Mouse (Mus musculus): Measurements from ENCODE around the gene Arhgap9. TPM values are rescaled to one million over a fixed set of nuclear protein-coding genes. Genes with fewer than 3 reads are reported as not detected.

Arhgap9 gene
- total and polyA plus RNA-seq, 2 experiments = 1.5 to 2.1 TPM

- Histone ChIP-seq H3K4me1 (ENCODE audit: control insufficient read depth, insufficient read depth, low read length) (peaks cover 16% of the 10 kb centered on the region), H3K9ac (ENCODE audit: low read depth, low read length) (no peak overlapping the region), H3K27ac (replicated peaks; ENCODE audit: insufficient read depth, low read depth, low read length) (0 out of 2 replicates have a peak overlapping the region, but pooled peaks have one; percentile 22), H3K79me2 (ENCODE audit: control insufficient read depth, insufficient read depth, low read length) (peaks cover 10% of the 10 kb centered on the region; the same call in 1 of the 2 replicates), H3K27me3 (ENCODE audit: control insufficient read depth, insufficient read depth, low read length) (no peaks in the 10 kb centered on the region), H3K4me3 (ENCODE audit: insufficient read depth, low read depth, low read length) (no peak overlapping the region), H3K36me3 (ENCODE audit: control insufficient read depth, insufficient read depth, low read length) (peaks cover 8% of the 10 kb centered on the region)
- TF ChIP-seq CTCF (IDR thresholded peaks at IDR 0.05; ENCODE audit: low read depth, low read length) (no peak), POLR2A (IDR thresholded peaks at IDR 0.05; ENCODE audit: extremely low read depth, insufficient read depth, low read length) (no peak)
- no peak for DNase-seq (ENCODE audit: extremely low read depth, low read depth, low spot score)
- WGBS = 83% methylated on average over 5 of the region's 5 CpGs
These were observed 45.4 kb downstream of the Arhgap9 start for GRCm38 (mm10) chr10:127367116-127367515.

GRCm38 (mm10) chr10:127368273-127368672, 46.5 kb downstream of the Arhgap9 start:
- no peaks in the 10 kb centered on the region for H3K27me3 ChIP-seq (ENCODE audit: control insufficient read depth, insufficient read depth, low read length)
- peak overlapping the region; percentile 77 for H3K9ac ChIP-seq (ENCODE audit: low read depth, low read length)
- H3K27ac ChIP-seq (replicated peaks; ENCODE audit: insufficient read depth, low read depth, low read length) = peak overlapping the region; percentile 99
- peak overlapping the region; percentile 40 for H3K4me3 ChIP-seq (ENCODE audit: insufficient read depth, low read depth, low read length)
- H3K36me3 ChIP-seq (ENCODE audit: control insufficient read depth, insufficient read depth, low read length) = peaks cover 3% of the 10 kb centered on the region; the same call in 1 of the 2 replicates
- 17% methylated on average over 2 of the region's 2 CpGs for WGBS
- TF ChIP-seq CTCF (IDR thresholded peaks at IDR 0.05; ENCODE audit: low read depth, low read length) = no peak
- TF ChIP-seq POLR2A (IDR thresholded peaks at IDR 0.05; ENCODE audit: extremely low read depth, insufficient read depth, low read length) = no peak
- DNase-seq (ENCODE audit: extremely low read depth, low read depth, low spot score) = peak; percentile 67
- H3K79me2 ChIP-seq (ENCODE audit: control insufficient read depth, insufficient read depth, low read length) = peaks cover 10% of the 10 kb centered on the region; the same call in 1 of the 2 replicates
- H3K4me1 ChIP-seq (ENCODE audit: control insufficient read depth, insufficient read depth, low read length) = peaks cover 16% of the 10 kb centered on the region

GRCm38 (mm10) chr10:127369834-127370820, 48.4 kb downstream of the Arhgap9 start, which contains the start of gene Inhbc:
Gene Inhbc (minus strand): TSS chr10:127370431.
- H3K27me3 ChIP-seq (ENCODE audit: control insufficient read depth, insufficient read depth, low read length) = no peaks in the 10 kb centered on the region
- peaks cover 16% of the 10 kb centered on the region for H3K4me1 ChIP-seq (ENCODE audit: control insufficient read depth, insufficient read depth, low read length)
- peaks cover 3% of the 10 kb centered on the region; the same call in 1 of the 2 replicates for H3K36me3 ChIP-seq (ENCODE audit: control insufficient read depth, insufficient read depth, low read length)
- peak; percentile 97 for DNase-seq (ENCODE audit: extremely low read depth, low read depth, low spot score)
- peak within 1 kb of the TSS; percentile 99 for H3K27ac ChIP-seq (replicated peaks; ENCODE audit: insufficient read depth, low read depth, low read length)
- WGBS = 23% methylated on average over 22 of the region's 22 CpGs
- H3K4me3 ChIP-seq (ENCODE audit: insufficient read depth, low read depth, low read length) = peak within 1 kb of the TSS; percentile 58
- peak within 1 kb of the TSS; percentile 77 for H3K9ac ChIP-seq (ENCODE audit: low read depth, low read length)
- peaks cover 10% of the 10 kb centered on the region; the same call in 1 of the 2 replicates for H3K79me2 ChIP-seq (ENCODE audit: control insufficient read depth, insufficient read depth, low read length)
- 0 out of 2 replicates have a peak, but pooled peaks have one; percentile 12 for TF ChIP-seq CTCF (IDR thresholded peaks at IDR 0.05; ENCODE audit: low read depth, low read length)
- peak; percentile 33; the same call in 1 of the 2 replicates for TF ChIP-seq POLR2A (IDR thresholded peaks at IDR 0.05; ENCODE audit: extremely low read depth, insufficient read depth, low read length)

- no peak for DNase-seq (ENCODE audit: extremely low read depth, low read depth, low spot score)
- no peak for TF ChIP-seq CTCF (IDR thresholded peaks at IDR 0.05; ENCODE audit: low read depth, low read length)
- TF ChIP-seq POLR2A (IDR thresholded peaks at IDR 0.05; ENCODE audit: extremely low read depth, insufficient read depth, low read length) = no peak
- Histone ChIP-seq H3K79me2 (ENCODE audit: control insufficient read depth, insufficient read depth, low read length) (peaks cover 6% of the 10 kb centered on the region; the same call in 1 of the 2 replicates), H3K4me3 (ENCODE audit: insufficient read depth, low read depth, low read length) (peak overlapping the region; percentile 28), H3K9ac (ENCODE audit: low read depth, low read length) (peak overlapping the region; percentile 60), H3K4me1 (ENCODE audit: control insufficient read depth, insufficient read depth, low read length) (peaks cover 16% of the 10 kb centered on the region), H3K36me3 (ENCODE audit: control insufficient read depth, insufficient read depth, low read length) (no peaks in the 10 kb centered on the region), H3K27ac (replicated peaks; ENCODE audit: insufficient read depth, low read depth, low read length) (peak overlapping the region; percentile 99), H3K27me3 (ENCODE audit: control insufficient read depth, insufficient read depth, low read length) (no peaks in the 10 kb centered on the region)
- WGBS = 37% methylated on average over 2 of the region's 2 CpGs
These were observed 49.3 kb downstream of the Arhgap9 start for GRCm38 (mm10) chr10:127371023-127371422.

- peaks cover 4% of the 10 kb centered on the region; the same call in 1 of the 2 replicates for H3K79me2 ChIP-seq (ENCODE audit: control insufficient read depth, insufficient read depth, low read length)
- TF ChIP-seq CTCF (IDR thresholded peaks at IDR 0.05; ENCODE audit: low read depth, low read length) (no peak), POLR2A (IDR thresholded peaks at IDR 0.05; ENCODE audit: extremely low read depth, insufficient read depth, low read length) (no peak)
- H3K27ac ChIP-seq (replicated peaks; ENCODE audit: insufficient read depth, low read depth, low read length) = no peak overlapping the region
- WGBS = 28% methylated on average over 3 of the region's 3 CpGs
- peaks cover 6% of the 10 kb centered on the region for H3K4me1 ChIP-seq (ENCODE audit: control insufficient read depth, insufficient read depth, low read length)
- H3K36me3 ChIP-seq (ENCODE audit: control insufficient read depth, insufficient read depth, low read length) = no peaks in the 10 kb centered on the region
- no peak overlapping the region for H3K4me3 ChIP-seq (ENCODE audit: insufficient read depth, low read depth, low read length)
- no peaks in the 10 kb centered on the region for H3K27me3 ChIP-seq (ENCODE audit: control insufficient read depth, insufficient read depth, low read length)
- DNase-seq (ENCODE audit: extremely low read depth, low read depth, low spot score) = no peak
- H3K9ac ChIP-seq (ENCODE audit: low read depth, low read length) = no peak overlapping the region
These were observed 55.9 kb downstream of the Arhgap9 start for GRCm38 (mm10) chr10:127377700-127378099.

Other genes with a start within 250 kb of the Arhgap9 start
- gene Agap2, start 246.7 kb upstream of the Arhgap9 start, total RNA-seq (2014; rRNA removed) = 0.28 and 0.81 TPM in 2 replicates
- 0.44 and 0.55 TPM in 2 replicates for gene Agap2, start 246.7 kb upstream of the Arhgap9 start, polyA plus RNA-seq (2012; rRNA removed)
- 130 TPM in 2 replicates for gene Os9, start 200.8 kb upstream of the Arhgap9 start, total RNA-seq (2014; rRNA removed)
- gene Os9, start 200.8 kb upstream of the Arhgap9 start, polyA plus RNA-seq (2012; rRNA removed) = 128 and 130 TPM in 2 replicates
- 21.9 and 36.3 TPM in 2 replicates for gene B4galnt1, start 156.7 kb upstream of the Arhgap9 start, total RNA-seq (2014; rRNA removed)
- gene B4galnt1, start 156.7 kb upstream of the Arhgap9 start, polyA plus RNA-seq (2012; rRNA removed) = 85.0 and 89.8 TPM in 2 replicates
- 1.3 and 3.1 TPM in 2 replicates for gene Slc26a10, start 141.3 kb upstream of the Arhgap9 start, total RNA-seq (2014; rRNA removed)
- gene Slc26a10, start 141.3 kb upstream of the Arhgap9 start, polyA plus RNA-seq (2012; rRNA removed) = 4.1 and 5.8 TPM in 2 replicates
- 0.83 and 0.87 TPM in 2 replicates for gene Arhgef25, start 131.9 kb upstream of the Arhgap9 start, total RNA-seq (2014; rRNA removed)
- gene Arhgef25, start 131.9 kb upstream of the Arhgap9 start, polyA plus RNA-seq (2012; rRNA removed) = 0.91 and 1.4 TPM in 2 replicates
- 1.5 and 1.8 TPM in 2 replicates for gene Dtx3, start 126.2 kb upstream of the Arhgap9 start, total RNA-seq (2014; rRNA removed)
- 5.2 and 10.0 TPM in 2 replicates for gene Dtx3, start 126.2 kb upstream of the Arhgap9 start, polyA plus RNA-seq (2012; rRNA removed)
- gene Pip4k2c, start 110.4 kb upstream of the Arhgap9 start, total RNA-seq (2014; rRNA removed) = 8.9 and 10.7 TPM in 2 replicates
- 13.0 and 13.9 TPM in 2 replicates for gene Pip4k2c, start 110.4 kb upstream of the Arhgap9 start, polyA plus RNA-seq (2012; rRNA removed)
- gene Kif5a, start 58.6 kb upstream of the Arhgap9 start, total RNA-seq (2014; rRNA removed) = 0.55 and 0.74 TPM in 2 replicates
- gene Kif5a, start 58.6 kb upstream of the Arhgap9 start, polyA plus RNA-seq (2012; rRNA removed) = 5.0 and 10.7 TPM in 2 replicates
- gene Dctn2, start 55.6 kb upstream of the Arhgap9 start, total RNA-seq (2014; rRNA removed) = 71.3 and 78.5 TPM in 2 replicates
- 122 and 132 TPM in 2 replicates for gene Dctn2, start 55.6 kb upstream of the Arhgap9 start, polyA plus RNA-seq (2012; rRNA removed)
- gene Mbd6, start 32.9 kb upstream of the Arhgap9 start, total RNA-seq (2014; rRNA removed) = 1.0 and 2.6 TPM in 2 replicates
- gene Mbd6, start 32.9 kb upstream of the Arhgap9 start, polyA plus RNA-seq (2012; rRNA removed) = 14.4 and 19.2 TPM in 2 replicates
- 59.6 and 67.3 TPM in 2 replicates for gene Mars, start 10.2 kb upstream of the Arhgap9 start, total RNA-seq (2014; rRNA removed)
- 65.6 and 70.7 TPM in 2 replicates for gene Mars, start 10.2 kb upstream of the Arhgap9 start, polyA plus RNA-seq (2012; rRNA removed)
- gene Gli1, start 20.0 kb downstream of the Arhgap9 start, total RNA-seq (2014; rRNA removed) = not detected in 2 replicates
- 0.04 TPM in 2 replicates for gene Gli1, start 20.0 kb downstream of the Arhgap9 start, polyA plus RNA-seq (2012; rRNA removed)
- 4.8 and 7.5 TPM in 2 replicates for gene Inhbe, start 32.4 kb downstream of the Arhgap9 start, total RNA-seq (2014; rRNA removed)
- gene Inhbe, start 32.4 kb downstream of the Arhgap9 start, polyA plus RNA-seq (2012; rRNA removed) = 20.8 and 22.6 TPM in 2 replicates
- 8.2 and 18.4 TPM in 2 replicates for gene Inhbc, start 48.5 kb downstream of the Arhgap9 start, total RNA-seq (2014; rRNA removed)
- 58.0 and 61.8 TPM in 2 replicates for gene Inhbc, start 48.5 kb downstream of the Arhgap9 start, polyA plus RNA-seq (2012; rRNA removed)
- 15.8 and 17.5 TPM in 2 replicates for gene R3hdm2, start 58.4 kb downstream of the Arhgap9 start, total RNA-seq (2014; rRNA removed)
- 66.9 and 70.1 TPM in 2 replicates for gene R3hdm2, start 58.4 kb downstream of the Arhgap9 start, polyA plus RNA-seq (2012; rRNA removed)
- 0.20 and 0.37 TPM in 2 replicates for gene Stac3, start 179.7 kb downstream of the Arhgap9 start, total RNA-seq (2014; rRNA removed)
- gene Stac3, start 179.7 kb downstream of the Arhgap9 start, polyA plus RNA-seq (2012; rRNA removed) = 0.42 and 0.49 TPM in 2 replicates
- 0.09 and 0.40 TPM in 2 replicates for gene Ndufa4l2, start 193.0 kb downstream of the Arhgap9 start, total RNA-seq (2014; rRNA removed)
- 4.0 and 4.4 TPM in 2 replicates for gene Ndufa4l2, start 193.0 kb downstream of the Arhgap9 start, polyA plus RNA-seq (2012; rRNA removed)
- gene Shmt2, start 200.5 kb downstream of the Arhgap9 start, total RNA-seq (2014; rRNA removed) = 130 and 154 TPM in 2 replicates
- 309 and 324 TPM in 2 replicates for gene Shmt2, start 200.5 kb downstream of the Arhgap9 start, polyA plus RNA-seq (2012; rRNA removed)
- gene Nxph4, start 212.6 kb downstream of the Arhgap9 start, total RNA-seq (2014; rRNA removed) = not detected in 2 replicates
- gene Nxph4, start 212.6 kb downstream of the Arhgap9 start, polyA plus RNA-seq (2012; rRNA removed) = 0.05 TPM in 1 of 2 replicates, not detected in the other

Measured in liver, adult 2 months (tissue).